Mouse (Mus musculus) myocyte (in vitro differentiated cells): ENCODE measurements around the gene Cemip2.

Experiments
- MAX ChIP-seq: IDR thresholded peaks from one replicate; pipeline ENCODE4 v1.6.1; 2011; ENCODE audit warnings: low read depth, mild to moderate bottlenecking, control low read depth
- POLR2A ChIP-seq: IDR thresholded peaks from one replicate; pipeline ENCODE4 v1.6.1; 2011; ENCODE audit warnings: low read depth, mild to moderate bottlenecking, control low read depth, moderate library complexity; ENCODE audit not compliant: insufficient read length
- POLR2AphosphoS2 ChIP-seq: IDR thresholded peaks from one replicate; pipeline ENCODE4 v1.6.1; 2011; ENCODE audit warnings: low read depth, control low read depth; ENCODE audit not compliant: insufficient read length
- TCF12 ChIP-seq: IDR thresholded peaks from one replicate; pipeline ENCODE4 v1.6.1; 2011; ENCODE audit warnings: mild to moderate bottlenecking, control low read depth; ENCODE audit not compliant: poor library complexity, insufficient read depth, severe bottlenecking

GRCm38 (mm10) chr19:21792587-21793175, 14.5 kb downstream of the Cemip2 start:
- TF ChIP-seq POLR2A (no peak), POLR2AphosphoS2 (no peak), MAX (no peak), TCF12 (no peak)
